Mouse (Mus musculus): ENCODE results near the gene Timm22.

GRCm38 (mm10) chr11:76372534-76372933, 34.2 kb upstream of the Timm22 start:
- TF ChIP-seq POLR2A (IDR thresholded peaks at IDR 0.05; ENCODE audit: insufficient read depth, low read length) (no peak), CTCF (IDR thresholded peaks at IDR 0.05; ENCODE audit: low read depth, low read length) (no peak), EP300 (IDR thresholded peaks at IDR 0.05; ENCODE audit: insufficient read depth, low read depth, low read length) (no peak)

Data from ES-Bruce4 (cell line).